Mouse (Mus musculus): ENCODE results near the gene Tmem176a. TPM values are rescaled to one million over a fixed set of nuclear protein-coding genes. Genes with fewer than 3 reads are reported as not detected.

Gene Tmem176a
- polyA plus RNA-seq, 1 experiment, result 11.0 TPM

DNA sequence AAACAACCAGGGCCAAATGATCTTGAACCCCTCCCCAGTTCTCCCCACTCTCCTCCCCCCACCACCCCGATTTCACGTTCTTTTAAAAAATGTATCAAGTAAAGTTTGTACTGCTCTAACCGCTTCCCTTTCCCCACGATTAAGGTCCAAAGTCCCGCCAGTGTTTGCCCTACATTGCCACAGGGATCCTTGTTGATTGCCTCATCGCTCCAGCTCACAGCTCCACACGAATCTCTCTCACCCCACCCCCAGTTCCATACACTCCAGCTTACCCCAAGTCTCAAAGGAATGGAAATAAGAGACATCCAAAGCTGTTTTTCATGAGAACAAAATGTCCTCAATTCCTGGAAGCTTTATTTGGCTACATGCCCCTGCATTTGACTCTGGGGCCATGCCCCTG, 15.7 kb upstream of the Tmem176a start:
- DNase-seq, result no peak
- 66% methylated on average over 7 of the region's 7 CpGs for WGBS
- Histone ChIP-seq H3K27me3 (ENCODE audit: control insufficient read depth, insufficient read depth, low read length) (no peaks in the 10 kb centered on the region), H3K4me1 (ENCODE audit: control insufficient read depth, insufficient read depth, low read length) (no peaks in the 10 kb centered on the region), H3K27ac (ENCODE audit: insufficient read depth, low read length) (no peak overlapping the region), H3K4me3 (replicated peaks; ENCODE audit: insufficient read depth, low read depth, low read length) (no peak overlapping the region)
- TF ChIP-seq POLR2A (IDR thresholded peaks at IDR 0.05; ENCODE audit: borderline replicate concordance, insufficient read depth, low read length) (no peak), CTCF (IDR thresholded peaks at IDR 0.05; ENCODE audit: borderline replicate concordance, insufficient read depth, low read depth, low read length) (no peak)

DNA sequence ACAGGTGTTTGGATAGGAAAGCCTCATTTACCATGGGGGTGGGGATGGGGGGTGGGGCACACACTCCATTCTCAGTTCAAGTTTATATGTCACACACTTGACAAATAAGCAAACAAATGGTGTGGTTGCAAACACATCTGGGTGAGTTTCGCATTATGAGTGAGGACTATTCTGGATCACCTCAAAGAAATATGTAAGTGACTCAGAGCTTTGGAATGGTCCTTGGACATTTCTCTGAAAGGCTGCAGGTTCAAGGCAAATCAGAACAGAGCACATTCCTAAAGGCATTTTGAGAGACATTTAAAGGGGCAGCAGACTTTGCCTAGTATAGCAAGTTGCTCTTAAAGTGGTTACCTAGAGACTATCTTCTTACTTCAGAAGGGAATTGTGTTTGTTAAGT, 11.7 kb upstream of the Tmem176a start:
- WGBS, result 100% methylated on average over 1 of the region's 1 CpGs
- DNase-seq, result no peak
- H3K27me3 ChIP-seq (ENCODE audit: control insufficient read depth, insufficient read depth, low read length), result no peaks in the 10 kb centered on the region
- no peak overlapping the region for H3K27ac ChIP-seq (ENCODE audit: insufficient read depth, low read length)
- TF ChIP-seq POLR2A (IDR thresholded peaks at IDR 0.05; ENCODE audit: borderline replicate concordance, insufficient read depth, low read length), result no peak
- TF ChIP-seq CTCF (IDR thresholded peaks at IDR 0.05; ENCODE audit: borderline replicate concordance, insufficient read depth, low read depth, low read length), result no peak
- no peak overlapping the region for H3K4me3 ChIP-seq (replicated peaks; ENCODE audit: insufficient read depth, low read depth, low read length)
- H3K4me1 ChIP-seq (ENCODE audit: control insufficient read depth, insufficient read depth, low read length), result no peaks in the 10 kb centered on the region

DNA sequence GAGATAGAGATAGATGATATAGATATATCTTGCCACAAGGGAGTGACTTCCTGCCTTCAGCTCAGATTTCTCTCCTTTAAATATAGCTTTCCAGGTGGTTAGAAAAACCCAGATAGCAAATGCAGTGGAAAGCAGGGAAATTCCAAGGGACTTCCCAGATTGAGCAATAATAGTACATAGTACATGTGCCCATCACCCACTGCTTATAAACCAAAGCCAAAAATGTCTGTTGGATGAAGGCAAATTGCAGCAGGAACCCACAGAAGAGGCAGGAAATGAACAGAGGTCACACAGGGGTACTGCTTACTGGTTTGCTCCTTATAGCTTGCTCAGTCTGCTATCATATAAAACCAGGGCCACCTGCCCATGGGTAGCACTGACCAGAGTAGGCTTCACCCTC, 11.1 kb upstream of the Tmem176a start:
- no peak overlapping the region for H3K27ac ChIP-seq (ENCODE audit: insufficient read depth, low read length)
- TF ChIP-seq POLR2A (IDR thresholded peaks at IDR 0.05; ENCODE audit: borderline replicate concordance, insufficient read depth, low read length) (no peak), CTCF (IDR thresholded peaks at IDR 0.05; ENCODE audit: borderline replicate concordance, insufficient read depth, low read depth, low read length) (no peak)
- no peaks in the 10 kb centered on the region for H3K27me3 ChIP-seq (ENCODE audit: control insufficient read depth, insufficient read depth, low read length)
- no peak overlapping the region for H3K4me3 ChIP-seq (replicated peaks; ENCODE audit: insufficient read depth, low read depth, low read length)
- no peaks in the 10 kb centered on the region for H3K4me1 ChIP-seq (ENCODE audit: control insufficient read depth, insufficient read depth, low read length)
- DNase-seq, result no peak

DNA sequence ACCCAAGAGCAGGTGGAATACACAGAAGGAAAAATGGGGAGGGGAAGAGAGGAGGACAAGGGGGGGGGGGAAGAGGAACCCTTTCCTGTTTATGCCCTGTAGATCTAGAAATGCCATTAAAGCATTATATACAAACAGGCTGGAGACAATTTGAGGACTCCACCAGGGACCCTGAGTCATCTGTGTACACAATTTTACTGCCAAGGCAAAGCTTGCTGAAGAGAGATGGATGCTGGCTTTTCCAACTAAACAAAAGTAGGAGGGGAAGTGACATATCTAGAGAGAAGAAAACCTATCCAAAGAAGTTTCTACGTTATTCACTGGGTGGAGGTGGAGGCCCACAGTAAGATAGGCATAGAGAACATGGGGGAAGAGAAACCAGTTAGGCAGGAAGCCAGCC, 10.5 kb upstream of the Tmem176a start:
- WGBS, result 51% methylated on average over 1 of the region's 1 CpGs
- DNase-seq, result no peak
- TF ChIP-seq CTCF (IDR thresholded peaks at IDR 0.05; ENCODE audit: borderline replicate concordance, insufficient read depth, low read depth, low read length) (no peak), POLR2A (IDR thresholded peaks at IDR 0.05; ENCODE audit: borderline replicate concordance, insufficient read depth, low read length) (no peak)
- Histone ChIP-seq H3K4me3 (replicated peaks; ENCODE audit: insufficient read depth, low read depth, low read length) (no peak overlapping the region), H3K27ac (ENCODE audit: insufficient read depth, low read length) (no peak overlapping the region), H3K27me3 (ENCODE audit: control insufficient read depth, insufficient read depth, low read length) (no peaks in the 10 kb centered on the region), H3K4me1 (ENCODE audit: control insufficient read depth, insufficient read depth, low read length) (no peaks in the 10 kb centered on the region)

DNA sequence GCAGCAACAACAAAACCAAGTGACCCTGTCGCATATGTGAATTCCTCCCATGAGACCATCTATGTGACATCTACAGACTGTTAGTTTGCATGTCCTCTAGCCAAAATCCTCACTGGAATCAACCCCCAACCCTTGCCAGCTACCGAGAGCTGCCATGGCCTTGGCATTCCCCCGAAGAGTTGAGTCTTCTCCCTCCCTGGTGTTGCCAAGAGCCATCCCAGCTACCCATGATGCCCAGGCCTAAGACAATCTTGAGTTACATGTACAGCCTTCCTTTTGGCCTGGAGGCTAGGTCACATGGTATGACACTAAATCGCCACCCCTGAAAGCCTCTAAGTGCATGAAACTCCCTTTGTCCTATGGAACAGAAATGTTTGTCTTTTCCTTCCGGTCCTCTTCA, 9.6 kb upstream of the Tmem176a start:
- H3K4me3 ChIP-seq (replicated peaks; ENCODE audit: insufficient read depth, low read depth, low read length), result no peak overlapping the region
- H3K27ac ChIP-seq (ENCODE audit: insufficient read depth, low read length), result no peak overlapping the region
- H3K27me3 ChIP-seq (ENCODE audit: control insufficient read depth, insufficient read depth, low read length), result no peaks in the 10 kb centered on the region
- WGBS, result 44% methylated on average over 5 of the region's 5 CpGs
- DNase-seq, result no peak
- H3K4me1 ChIP-seq (ENCODE audit: control insufficient read depth, insufficient read depth, low read length), result no peaks in the 10 kb centered on the region
- TF ChIP-seq CTCF (IDR thresholded peaks at IDR 0.05; ENCODE audit: borderline replicate concordance, insufficient read depth, low read depth, low read length) (no peak), POLR2A (IDR thresholded peaks at IDR 0.05; ENCODE audit: borderline replicate concordance, insufficient read depth, low read length) (no peak)

DNA sequence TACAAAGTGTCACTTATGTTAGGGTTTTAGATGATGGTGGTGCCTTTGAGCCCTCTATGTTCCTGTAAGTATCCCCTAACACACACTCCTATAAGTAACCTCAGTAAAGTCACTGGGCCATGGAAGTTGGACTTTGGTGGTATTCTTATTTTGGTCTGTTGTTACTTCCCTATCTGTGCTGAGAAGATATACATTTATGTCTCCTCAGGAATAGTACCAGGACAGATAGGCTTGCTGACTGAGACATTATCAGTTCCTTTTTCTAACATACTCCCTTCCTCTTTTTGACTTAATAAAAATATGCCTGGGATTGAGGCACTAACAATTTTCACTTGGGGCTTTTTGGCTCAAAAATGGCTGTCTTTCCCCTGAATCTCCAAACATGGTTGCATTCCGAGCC, 8.3 kb upstream of the Tmem176a start:
- H3K27me3 ChIP-seq (ENCODE audit: control insufficient read depth, insufficient read depth, low read length), result no peaks in the 10 kb centered on the region
- no peaks in the 10 kb centered on the region for H3K4me1 ChIP-seq (ENCODE audit: control insufficient read depth, insufficient read depth, low read length)
- no peak for DNase-seq
- no peak overlapping the region for H3K27ac ChIP-seq (ENCODE audit: insufficient read depth, low read length)
- TF ChIP-seq CTCF (IDR thresholded peaks at IDR 0.05; ENCODE audit: borderline replicate concordance, insufficient read depth, low read depth, low read length), result no peak
- TF ChIP-seq POLR2A (IDR thresholded peaks at IDR 0.05; ENCODE audit: borderline replicate concordance, insufficient read depth, low read length), result no peak
- H3K4me3 ChIP-seq (replicated peaks; ENCODE audit: insufficient read depth, low read depth, low read length), result no peak overlapping the region
- WGBS, result 90% methylated on average over 1 of the region's 1 CpGs

DNA sequence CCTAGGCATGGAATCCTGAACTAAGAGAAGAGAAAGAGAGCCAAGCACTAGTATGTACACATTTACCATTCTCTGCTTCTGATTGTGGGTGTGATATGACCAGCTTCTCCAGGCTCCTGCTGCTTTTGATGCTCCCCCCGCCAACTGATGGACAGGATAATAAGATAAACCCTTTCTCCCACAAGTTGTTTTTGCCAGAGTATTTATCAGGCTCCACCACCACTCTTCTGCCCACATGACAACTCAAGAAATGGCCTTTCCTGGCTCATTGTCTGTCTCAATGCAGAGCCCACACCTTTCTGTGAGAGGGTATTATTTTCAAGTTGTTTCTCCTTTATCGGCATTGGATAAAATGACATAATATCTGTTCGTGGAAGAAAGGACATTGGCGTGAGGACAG, 7.2 kb upstream of the Tmem176a start:
- no peak for DNase-seq
- H3K4me3 ChIP-seq (replicated peaks; ENCODE audit: insufficient read depth, low read depth, low read length), result no peak overlapping the region
- no peaks in the 10 kb centered on the region for H3K27me3 ChIP-seq (ENCODE audit: control insufficient read depth, insufficient read depth, low read length)
- no peaks in the 10 kb centered on the region for H3K4me1 ChIP-seq (ENCODE audit: control insufficient read depth, insufficient read depth, low read length)
- TF ChIP-seq POLR2A (IDR thresholded peaks at IDR 0.05; ENCODE audit: borderline replicate concordance, insufficient read depth, low read length), result no peak
- no peak for TF ChIP-seq CTCF (IDR thresholded peaks at IDR 0.05; ENCODE audit: borderline replicate concordance, insufficient read depth, low read depth, low read length)
- no peak overlapping the region for H3K27ac ChIP-seq (ENCODE audit: insufficient read depth, low read length)
- WGBS, result 97% methylated on average over 4 of the region's 4 CpGs

DNA sequence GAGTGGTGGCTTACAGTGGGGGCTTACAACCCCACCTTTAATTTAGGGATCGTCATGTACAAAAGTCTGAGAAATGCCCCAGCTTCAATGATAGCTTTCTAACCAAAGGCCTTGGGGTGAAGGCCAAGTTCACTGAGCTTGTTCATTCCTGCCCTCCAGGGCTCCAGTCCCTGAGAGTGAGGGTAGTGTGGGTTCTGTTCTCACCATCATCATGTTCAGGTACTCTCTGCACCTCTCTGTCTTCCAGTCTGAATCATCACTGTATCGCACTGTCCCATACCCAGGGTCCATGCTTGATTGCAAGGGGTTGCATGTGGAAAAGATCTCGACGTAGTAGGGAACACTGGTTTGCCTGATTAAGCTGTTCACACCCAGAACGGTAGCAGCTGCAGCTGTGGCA, 5.5 kb upstream of the Tmem176a start:
- DNase-seq, result no peak
- TF ChIP-seq POLR2A (IDR thresholded peaks at IDR 0.05; ENCODE audit: borderline replicate concordance, insufficient read depth, low read length) (no peak), CTCF (IDR thresholded peaks at IDR 0.05; ENCODE audit: borderline replicate concordance, insufficient read depth, low read depth, low read length) (no peak)
- whole genome bisulfite sequencing, result 75% methylated on average over 5 of the region's 5 CpGs
- Histone ChIP-seq H3K4me3 (replicated peaks; ENCODE audit: insufficient read depth, low read depth, low read length) (no peak overlapping the region), H3K27ac (ENCODE audit: insufficient read depth, low read length) (no peak overlapping the region), H3K4me1 (ENCODE audit: control insufficient read depth, insufficient read depth, low read length) (no peaks in the 10 kb centered on the region), H3K27me3 (ENCODE audit: control insufficient read depth, insufficient read depth, low read length) (no peaks in the 10 kb centered on the region)

Data from cerebellum, adult 2 months (tissue).